Mouse (Mus musculus): ENCODE results near the gene Gm10570.

GRCm38 (mm10) chr4:130304746-130305145 lies 3.7 kb downstream of the Gm10570 start:
- TF ChIP-seq TAL1 (IDR thresholded peaks at IDR 0.05; ENCODE audit: low read length) (no peak), CTCF (IDR thresholded peaks at IDR 0.05 in 2 of 3, conservative IDR thresholded peaks at IDR 0.05 in 1 of 3; ENCODE audit: control insufficient read depth in 1 of 3, insufficient read depth in 1 of 3, low read depth in 2 of 3, low read length in 3 of 3, poor library complexity in 1 of 3, severe bottlenecking in 1 of 3) (no peak), MXI1 (IDR thresholded peaks at IDR 0.05; ENCODE audit: low read depth, low read length) (no peak), E2F4 (IDR thresholded peaks at IDR 0.05; ENCODE audit: borderline replicate concordance, low read depth, low read length) (no peak), TBP (IDR thresholded peaks at IDR 0.05; ENCODE audit: low read depth, low read length) (no peak), EP300 (IDR thresholded peaks at IDR 0.05; ENCODE audit: low read depth in 1 of 2, low read length in 2 of 2) (no peak), MAFK (IDR thresholded peaks at IDR 0.05; ENCODE audit: borderline replicate concordance, low read depth, low read length) (no peak), GATA1 (IDR thresholded peaks at IDR 0.05; ENCODE audit: low read depth, low read length) (no peak)

Measured in MEL (cell line).